Mouse (Mus musculus): ENCODE results near the gene Olfr672. TPM values are rescaled to one million over a fixed set of nuclear protein-coding genes. Genes with fewer than 3 reads are reported as not detected.
"Not testable (repeated sequence)": the region's sequence is repeated elsewhere in the genome, so short reads cannot be mapped to it uniquely, and the experiment has no call there.

Olfr672 gene
- polyA plus RNA-seq (2015; fragmentation: Nextera tagmentation; extraction: Ambion mirVana), result not detected in 2 replicates

DNA sequence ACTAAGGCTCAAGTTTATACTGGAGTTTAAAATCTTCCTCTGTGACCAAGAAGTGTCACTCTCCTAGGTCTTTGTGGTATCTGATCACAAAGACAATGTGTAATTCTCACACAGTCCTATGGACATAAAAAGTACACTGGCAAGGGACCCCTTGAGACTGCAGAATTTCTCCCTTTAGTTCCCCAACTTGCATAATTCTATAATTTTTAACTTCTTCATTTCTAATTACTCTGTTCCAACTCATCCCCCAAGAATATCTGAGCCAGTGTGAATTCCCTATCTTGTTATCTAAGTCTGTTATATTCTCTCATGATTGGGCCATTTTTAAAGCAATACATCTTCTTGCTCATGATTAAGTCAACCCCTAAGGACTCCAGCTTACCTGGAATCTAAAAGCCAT, at the start of gene Olfr672:
Gene Olfr672 (minus strand): TSS at position 101 of the 400 bp plus-strand sequence.
- H3K9ac ChIP-seq, result no peak within 1 kb of the TSS
- no peak within 1 kb of the TSS for H3K27ac ChIP-seq
- H3K36me3 ChIP-seq, result no peaks in the 10 kb centered on the region
- no peaks in the 10 kb centered on the region for H3K27me3 ChIP-seq
- ATAC-seq (ENCODE audit: borderline replicate concordance, extremely low read depth, low FRiP score, low TSS enrichment), result no peak
- H3K4me1 ChIP-seq, result no peaks in the 10 kb centered on the region
- H3K4me2 ChIP-seq, result no peak within 1 kb of the TSS
- H3K9me3 ChIP-seq, result no peaks in the 10 kb centered on the region
- no peak within 1 kb of the TSS for H3K4me3 ChIP-seq

DNA sequence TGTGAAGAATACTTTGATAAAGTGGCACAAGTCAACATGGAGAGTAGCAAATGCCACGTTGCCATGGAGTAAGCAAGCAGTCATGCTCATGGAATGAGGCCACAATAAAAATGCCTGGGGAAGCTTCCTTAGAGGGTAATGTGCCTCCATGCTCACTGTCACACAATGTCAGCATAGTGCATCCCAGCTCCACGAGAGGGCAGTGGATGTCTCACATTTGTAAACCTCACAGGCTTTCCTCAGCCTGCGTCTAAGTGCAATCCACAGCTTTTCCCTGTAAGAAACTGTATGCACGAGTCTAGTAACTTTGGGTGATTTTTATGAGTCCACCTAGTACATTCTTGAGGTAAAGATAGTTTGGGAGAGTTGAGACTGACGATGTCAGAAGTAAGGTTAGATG, 32.0 kb upstream of the Olfr672 start:
- WGBS, result 45% methylated on average over 5 of the region's 5 CpGs
- not testable (repeated sequence) for ATAC-seq (ENCODE audit: borderline replicate concordance, extremely low read depth, low FRiP score, low TSS enrichment); H3K36me3 ChIP-seq; H3K4me1 ChIP-seq; H3K9ac ChIP-seq; H3K9me3 ChIP-seq; H3K27ac ChIP-seq; H3K27me3 ChIP-seq; H3K4me2 ChIP-seq; H3K4me3 ChIP-seq

- H3K9ac ChIP-seq, result no peak within 1 kb of the TSS
- ATAC-seq (ENCODE audit: borderline replicate concordance, extremely low read depth, low FRiP score, low TSS enrichment), result no peak
- no peak within 1 kb of the TSS for H3K27ac ChIP-seq
- H3K36me3 ChIP-seq, result no peaks in the 10 kb centered on the region
- no peaks in the 10 kb centered on the region for H3K4me1 ChIP-seq
- no peaks in the 10 kb centered on the region for H3K27me3 ChIP-seq
- no peaks in the 10 kb centered on the region for H3K9me3 ChIP-seq
- no peak within 1 kb of the TSS for H3K4me2 ChIP-seq
- no peak within 1 kb of the TSS for H3K4me3 ChIP-seq
These were observed 30.6 kb upstream of the Olfr672 start, which contains the start of gene Olfr676 for GRCm38 (mm10) chr7:105032398-105032797. Gene Olfr676 (plus strand): TSS chr7:105032698.

DNA sequence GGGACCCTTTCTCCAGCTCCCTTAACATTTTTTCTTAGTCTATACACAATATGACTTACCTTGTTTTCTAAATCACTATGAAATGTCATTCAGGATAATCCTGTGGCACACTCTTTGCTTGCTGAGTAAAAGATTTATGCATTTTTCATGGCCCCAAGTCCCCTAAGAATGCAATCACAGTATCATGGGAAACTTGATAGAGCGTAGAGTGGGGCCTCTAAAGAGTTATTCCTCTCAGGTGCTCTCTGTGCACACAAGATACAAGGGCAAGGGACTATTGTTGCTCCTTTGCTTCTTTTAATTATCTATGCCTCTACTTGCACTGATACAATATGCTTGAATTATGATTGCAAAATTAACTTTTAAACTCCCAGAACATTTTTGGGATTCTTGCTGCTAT, 26.5 kb upstream of the Olfr672 start, which contains the start of gene Olfr675:
Gene Olfr675 (minus strand): TSS at position 101 of the 400 bp plus-strand sequence.
- Histone ChIP-seq H3K4me3 (no peak within 1 kb of the TSS), H3K27me3 (no peaks in the 10 kb centered on the region), H3K36me3 (no peaks in the 10 kb centered on the region), H3K9ac (no peak within 1 kb of the TSS), H3K9me3 (no peaks in the 10 kb centered on the region), H3K4me2 (no peak within 1 kb of the TSS), H3K27ac (no peak within 1 kb of the TSS), H3K4me1 (no peaks in the 10 kb centered on the region)
- 64% methylated on average over 1 of the region's 1 CpGs for WGBS
- no peak for ATAC-seq (ENCODE audit: borderline replicate concordance, extremely low read depth, low FRiP score, low TSS enrichment)

DNA sequence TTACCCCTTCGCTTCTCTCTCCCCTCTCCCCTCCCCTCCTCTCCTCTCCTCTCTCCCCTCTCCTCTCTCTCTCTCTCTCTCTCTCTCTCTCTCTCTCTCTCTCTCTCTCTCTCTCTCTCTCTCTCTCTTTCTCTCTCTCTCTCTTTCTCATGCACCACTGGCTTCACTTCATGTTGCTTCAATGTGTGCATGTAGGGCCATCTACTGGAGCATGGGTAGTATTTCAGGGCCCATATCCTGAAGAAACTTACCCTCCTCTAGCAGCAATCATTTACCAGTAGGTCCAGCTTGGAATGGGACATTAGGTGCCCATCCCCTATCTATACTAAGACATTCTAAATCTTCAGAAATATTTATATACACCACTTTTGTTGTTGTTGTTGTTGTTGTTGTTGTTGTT, 20.7 kb upstream of the Olfr672 start:
- ATAC-seq (ENCODE audit: borderline replicate concordance, extremely low read depth, low FRiP score, low TSS enrichment), result no peak
- 71% methylated on average over 1 of the region's 1 CpGs for whole genome bisulfite sequencing
- H3K9ac ChIP-seq, result no peak overlapping the region
- no peak overlapping the region for H3K4me2 ChIP-seq
- no peak overlapping the region for H3K4me3 ChIP-seq
- H3K27ac ChIP-seq, result no peak overlapping the region
- H3K4me1 ChIP-seq, result no peaks in the 10 kb centered on the region
- H3K9me3 ChIP-seq, result no peaks in the 10 kb centered on the region
- H3K27me3 ChIP-seq, result no peaks in the 10 kb centered on the region
- no peaks in the 10 kb centered on the region for H3K36me3 ChIP-seq

GRCm38 (mm10) chr7:104979026-104979425, 22.8 kb downstream of the Olfr672 start, which contains the start of gene Olfr671:
Gene Olfr671 (minus strand): TSS chr7:104979126.
- WGBS, result 71% methylated on average over 1 of the region's 1 CpGs
- H3K4me1 ChIP-seq, result no peaks in the 10 kb centered on the region
- H3K9ac ChIP-seq, result no peak within 1 kb of the TSS
- no peaks in the 10 kb centered on the region for H3K27me3 ChIP-seq
- no peak within 1 kb of the TSS for H3K4me2 ChIP-seq
- H3K36me3 ChIP-seq, result no peaks in the 10 kb centered on the region
- no peak within 1 kb of the TSS for H3K27ac ChIP-seq
- H3K9me3 ChIP-seq, result no peaks in the 10 kb centered on the region
- no peak for ATAC-seq (ENCODE audit: borderline replicate concordance, extremely low read depth, low FRiP score, low TSS enrichment)
- no peak within 1 kb of the TSS for H3K4me3 ChIP-seq

GRCm38 (mm10) chr7:104972507-104972906, 29.3 kb downstream of the Olfr672 start:
- H3K27me3 ChIP-seq, result not testable (repeated sequence)
- WGBS, result 55% methylated on average over 2 of the region's 2 CpGs

GRCm38 (mm10) chr7:104962520-104962919, 39.3 kb downstream of the Olfr672 start, which contains the start of gene Olfr670:
Gene Olfr670 (minus strand): TSS chr7:104962620.
- no peak within 1 kb of the TSS for H3K27ac ChIP-seq
- H3K36me3 ChIP-seq, result no peaks in the 10 kb centered on the region
- H3K27me3 ChIP-seq, result no peaks in the 10 kb centered on the region
- H3K4me1 ChIP-seq, result no peaks in the 10 kb centered on the region
- H3K4me2 ChIP-seq, result no peak within 1 kb of the TSS
- 33% methylated on average over 1 of the region's 1 CpGs for WGBS
- no peak within 1 kb of the TSS for H3K4me3 ChIP-seq
- H3K9me3 ChIP-seq, result no peaks in the 10 kb centered on the region
- no peak for ATAC-seq (ENCODE audit: borderline replicate concordance, extremely low read depth, low FRiP score, low TSS enrichment)
- no peak within 1 kb of the TSS for H3K9ac ChIP-seq

More at GRCm38 (mm10) chr7:104972507-104972906, 29.3 kb downstream of the Olfr672 start:
- H3K4me2 ChIP-seq; H3K9me3 ChIP-seq; ATAC-seq (ENCODE audit: borderline replicate concordance, extremely low read depth, low FRiP score, low TSS enrichment); H3K36me3 ChIP-seq; H3K9ac ChIP-seq; H3K4me1 ChIP-seq; H3K27ac ChIP-seq; H3K4me3 ChIP-seq: not testable (repeated sequence)

DNA sequence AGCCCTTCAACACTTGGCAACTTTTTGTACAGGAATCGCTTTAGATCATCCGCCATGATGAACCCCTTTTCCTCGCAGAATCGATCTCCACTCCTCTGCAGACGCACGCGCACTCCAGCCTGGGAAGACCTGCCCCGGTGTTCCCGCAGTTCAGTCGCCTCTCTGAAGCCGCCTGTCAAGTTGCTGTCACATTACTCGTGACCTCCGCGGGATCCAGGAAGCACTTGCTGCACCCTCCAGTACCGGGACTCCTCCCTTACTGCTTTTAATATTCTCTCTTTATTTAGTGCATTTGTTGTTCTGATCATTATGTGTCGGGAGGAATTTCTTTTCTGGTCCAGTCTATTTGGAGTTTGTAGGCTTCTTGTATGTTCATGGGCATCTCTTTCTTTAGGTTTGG, 51.6 kb downstream of the Olfr672 start:
- not testable (repeated sequence) for H3K36me3 ChIP-seq; H3K4me2 ChIP-seq; H3K9ac ChIP-seq; ATAC-seq (ENCODE audit: borderline replicate concordance, extremely low read depth, low FRiP score, low TSS enrichment); H3K27ac ChIP-seq; H3K4me3 ChIP-seq; H3K27me3 ChIP-seq; H3K9me3 ChIP-seq; H3K4me1 ChIP-seq
- 92% methylated on average over 16 of the region's 16 CpGs for WGBS

Other genes starting within 250 kb of the Olfr672 start
- gene Usp17le, start 224.6 kb downstream of the Olfr672 start, polyA plus RNA-seq (2015; fragmentation: Nextera tagmentation; extraction: Ambion mirVana), result not detected in 2 replicates
- gene Usp17lb, start 159.4 kb downstream of the Olfr672 start, polyA plus RNA-seq (2015; fragmentation: Nextera tagmentation; extraction: Ambion mirVana), result not detected in 2 replicates
- not detected in 2 replicates for gene Usp17la, start 145.0 kb downstream of the Olfr672 start, polyA plus RNA-seq (2015; fragmentation: Nextera tagmentation; extraction: Ambion mirVana)
- not detected in 2 replicates for gene Olfr665, start 124.0 kb downstream of the Olfr672 start, polyA plus RNA-seq (2015; fragmentation: Nextera tagmentation; extraction: Ambion mirVana)
- not detected in 2 replicates for gene Olfr666, start 106.1 kb downstream of the Olfr672 start, polyA plus RNA-seq (2015; fragmentation: Nextera tagmentation; extraction: Ambion mirVana)
- gene Olfr667, start 80.5 kb downstream of the Olfr672 start, polyA plus RNA-seq (2015; fragmentation: Nextera tagmentation; extraction: Ambion mirVana), result not detected in 2 replicates
- not detected in 2 replicates for gene Olfr668, start 74.0 kb downstream of the Olfr672 start, polyA plus RNA-seq (2015; fragmentation: Nextera tagmentation; extraction: Ambion mirVana)
- not detected in 2 replicates for gene Olfr669, start 67.8 kb downstream of the Olfr672 start, polyA plus RNA-seq (2015; fragmentation: Nextera tagmentation; extraction: Ambion mirVana)
- not detected in 2 replicates for gene Olfr670, start 39.4 kb downstream of the Olfr672 start, polyA plus RNA-seq (2015; fragmentation: Nextera tagmentation; extraction: Ambion mirVana)
- not detected in 2 replicates for gene Olfr671, start 22.9 kb downstream of the Olfr672 start, polyA plus RNA-seq (2015; fragmentation: Nextera tagmentation; extraction: Ambion mirVana)
- not detected in 2 replicates for gene Olfr675, start 26.4 kb upstream of the Olfr672 start, polyA plus RNA-seq (2015; fragmentation: Nextera tagmentation; extraction: Ambion mirVana)
- gene Olfr676, start 30.7 kb upstream of the Olfr672 start, polyA plus RNA-seq (2015; fragmentation: Nextera tagmentation; extraction: Ambion mirVana), result not detected in 2 replicates
- gene Olfr677, start 49.3 kb upstream of the Olfr672 start, polyA plus RNA-seq (2015; fragmentation: Nextera tagmentation; extraction: Ambion mirVana), result not detected in 2 replicates
- not detected in 2 replicates for gene Olfr678, start 62.4 kb upstream of the Olfr672 start, polyA plus RNA-seq (2015; fragmentation: Nextera tagmentation; extraction: Ambion mirVana)
- not detected in 2 replicates for gene Olfr679, start 79.2 kb upstream of the Olfr672 start, polyA plus RNA-seq (2015; fragmentation: Nextera tagmentation; extraction: Ambion mirVana)
- not detected in 2 replicates for gene Olfr680-ps1, start 90.8 kb upstream of the Olfr672 start, polyA plus RNA-seq (2015; fragmentation: Nextera tagmentation; extraction: Ambion mirVana)
- gene Olfr681, start 114.8 kb upstream of the Olfr672 start, polyA plus RNA-seq (2015; fragmentation: Nextera tagmentation; extraction: Ambion mirVana), result not detected in 2 replicates
- not detected in 2 replicates for gene Olfr683, start 145.0 kb upstream of the Olfr672 start, polyA plus RNA-seq (2015; fragmentation: Nextera tagmentation; extraction: Ambion mirVana)
- not detected in 2 replicates for gene Olfr684, start 161.6 kb upstream of the Olfr672 start, polyA plus RNA-seq (2015; fragmentation: Nextera tagmentation; extraction: Ambion mirVana)
- gene Olfr685, start 184.0 kb upstream of the Olfr672 start, polyA plus RNA-seq (2015; fragmentation: Nextera tagmentation; extraction: Ambion mirVana), result not detected in 2 replicates
- gene Olfr686, start 205.5 kb upstream of the Olfr672 start, polyA plus RNA-seq (2015; fragmentation: Nextera tagmentation; extraction: Ambion mirVana), result not detected in 2 replicates